Mouse (Mus musculus) megakaryocyte progenitor cell, adult 5-6 weeks (primary cell): ENCODE results near the gene Dbx1. TPM values are rescaled to one million over a fixed set of nuclear protein-coding genes. Genes with fewer than 3 reads are reported as not detected.

ENCODE experiments used
- total RNA-seq, 2 experiments: library from RNA; stranded (forward) in 1 of 2; stranded (reverse) in 1 of 2; fragments of 157-497, 149-512 nt in 1 of 2; fragments of 200-1000 nt in 1 of 2; gene quantifications; 2 replicates each; pipeline versions ENCODE4 v1.2.3 to v1.2.4; 2015 to 2017

Gene Dbx1
- total RNA-seq, 2 experiments from 2014 or later, result not detected

Other genes starting within 250 kb of the Dbx1 start
- gene Htatip2, start 122.3 kb upstream of the Dbx1 start, total RNA-seq (2015), result 16.0 and 18.4 TPM in 2 replicates
- gene Htatip2, start 122.3 kb upstream of the Dbx1 start, total RNA-seq (2017), result 13.4 and 13.7 TPM in 2 replicates
- 55.0 and 73.0 TPM in 2 replicates for gene Prmt3, start 141.5 kb upstream of the Dbx1 start, total RNA-seq (2015)
- gene Prmt3, start 141.5 kb upstream of the Dbx1 start, total RNA-seq (2017), result 51.5 and 53.0 TPM in 2 replicates